Mouse (Mus musculus): Measurements from ENCODE around the gene Vmn2r41.
"Not testable (repeated sequence)": the region's sequence is repeated elsewhere in the genome, so short reads cannot be mapped to it uniquely, and the experiment has no call there.

Gene Vmn2r41

DNA sequence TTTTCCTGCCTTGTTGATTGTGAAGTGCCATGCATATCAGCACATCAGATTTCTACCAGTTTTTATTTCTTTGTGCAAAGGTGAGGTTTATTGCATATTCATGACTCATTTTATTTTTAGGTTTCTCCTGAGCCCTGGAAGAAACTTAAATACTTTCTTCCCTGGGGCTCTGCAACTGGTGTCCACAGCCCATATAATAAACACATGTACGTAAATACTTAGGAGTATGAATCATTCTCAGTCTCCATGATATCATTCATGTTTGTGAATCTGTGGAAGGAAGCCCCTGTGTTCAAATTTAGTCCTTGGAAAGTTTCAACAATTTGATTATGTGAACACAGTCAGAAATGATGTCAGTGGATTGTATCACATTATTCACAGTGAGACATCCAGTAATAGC lies at the start of gene Vmn2r41:
Gene Vmn2r41, minus strand, starts transcription at position 101 of the 400 bp plus-strand sequence.
- DNase-seq (ENCODE audit: low read depth, low spot score) = not testable (repeated sequence)

GRCm38 (mm10) chr7:8200220-8200619 lies 38.8 kb upstream of the Vmn2r41 start, which contains the start of gene Vmn2r42:
Gene Vmn2r42, minus strand, starts transcription at chr7:8200320.
- not testable (repeated sequence) for DNase-seq (ENCODE audit: low read depth, low spot score)

- not testable (repeated sequence) for DNase-seq (ENCODE audit: low read depth, low spot score)
Measured at GRCm38 (mm10) chr7:8092871-8093270, 68.6 kb downstream of the Vmn2r41 start.
